Mouse (Mus musculus): ENCODE measurements around the gene Nuak1. TPM values are rescaled to one million over a fixed set of nuclear protein-coding genes. Genes with fewer than 3 reads are reported as not detected.

Gene Nuak1
- polyA plus RNA-seq, 1 experiment = 4.0 TPM

DNA sequence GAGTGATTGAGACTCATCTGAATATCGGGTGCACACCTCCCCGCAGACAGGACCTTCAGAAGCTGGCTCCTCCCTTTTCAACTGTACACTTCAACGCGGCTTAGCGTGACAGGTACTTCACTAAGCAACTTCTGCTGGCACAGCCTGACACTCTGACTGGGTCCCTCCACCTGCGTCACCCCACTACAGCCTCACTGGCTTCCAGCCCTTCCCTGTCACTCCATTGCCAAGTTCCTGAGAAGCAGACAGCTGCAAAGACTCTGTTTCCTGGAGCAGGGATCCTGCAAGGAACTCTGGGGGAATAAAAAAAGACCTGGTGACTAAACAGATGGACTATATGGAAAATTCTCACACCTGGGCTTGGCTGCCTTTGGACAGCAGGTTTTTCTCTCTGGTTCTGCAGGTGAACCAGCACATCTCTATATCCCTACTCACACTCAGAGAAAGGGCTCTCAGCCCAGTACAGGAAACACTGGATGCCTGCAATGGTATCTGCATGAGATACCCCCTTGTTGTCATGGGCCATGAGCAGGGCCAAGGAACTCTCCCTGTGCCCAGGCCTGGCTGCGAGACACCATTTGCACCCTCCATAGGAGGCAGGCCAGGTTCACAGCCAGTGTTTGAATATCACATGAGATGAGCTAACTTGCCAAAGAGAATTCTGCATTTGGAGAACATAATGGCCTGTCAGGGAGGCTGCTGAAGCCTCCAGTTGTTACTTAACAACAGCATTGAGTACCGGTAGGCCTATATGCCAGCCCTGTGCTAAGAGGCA is 44.3 kb downstream of the Nuak1 start:
- 67% methylated on average over 8 of the region's 8 CpGs for WGBS
- H3K4me3 ChIP-seq (replicated peaks; ENCODE audit: control insufficient read depth, low read depth, low read length) = no peak overlapping the region
- H3K4me1 ChIP-seq (ENCODE audit: control insufficient read depth, insufficient read depth, low read length) = peaks cover 3% of the 10 kb centered on the region
- TF ChIP-seq POLR2A (IDR thresholded peaks at IDR 0.05; ENCODE audit: borderline replicate concordance, control insufficient read depth, low read depth, low read length) = no peak
- TF ChIP-seq CTCF (IDR thresholded peaks at IDR 0.05; ENCODE audit: control insufficient read depth, insufficient read depth, low read length) = no peak
- no peak overlapping the region for H3K27ac ChIP-seq (ENCODE audit: control insufficient read depth, insufficient read depth, low read depth, low read length, poor library complexity)

DNA sequence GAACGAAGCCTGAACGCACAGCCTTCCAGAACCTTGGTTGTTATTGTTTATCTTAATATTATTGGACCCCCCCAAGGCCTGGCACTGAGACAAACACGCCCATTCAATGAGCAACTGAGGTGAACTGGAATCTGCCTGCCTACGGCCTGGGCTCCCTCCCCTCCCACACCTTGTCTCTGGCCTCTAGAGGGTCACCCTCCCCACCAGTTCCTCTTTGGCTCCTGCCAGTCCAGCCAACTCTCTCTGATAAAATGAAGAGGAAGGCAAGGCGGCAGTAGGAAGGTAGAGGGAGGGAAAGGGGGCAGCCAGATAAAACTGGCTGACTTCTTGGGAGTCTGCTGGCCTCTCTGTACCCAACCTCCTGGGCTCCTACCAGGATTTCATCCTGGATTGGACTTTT is 45.1 kb downstream of the Nuak1 start:
- no peak overlapping the region for H3K4me3 ChIP-seq (replicated peaks; ENCODE audit: control insufficient read depth, low read depth, low read length)
- H3K27ac ChIP-seq (ENCODE audit: control insufficient read depth, insufficient read depth, low read depth, low read length, poor library complexity) = no peak overlapping the region
- H3K4me1 ChIP-seq (ENCODE audit: control insufficient read depth, insufficient read depth, low read length) = peaks cover 3% of the 10 kb centered on the region
- 44% methylated on average over 5 of the region's 5 CpGs for WGBS
- TF ChIP-seq POLR2A (IDR thresholded peaks at IDR 0.05; ENCODE audit: borderline replicate concordance, control insufficient read depth, low read depth, low read length) (no peak), CTCF (IDR thresholded peaks at IDR 0.05; ENCODE audit: control insufficient read depth, insufficient read depth, low read length) (no peak)

DNA sequence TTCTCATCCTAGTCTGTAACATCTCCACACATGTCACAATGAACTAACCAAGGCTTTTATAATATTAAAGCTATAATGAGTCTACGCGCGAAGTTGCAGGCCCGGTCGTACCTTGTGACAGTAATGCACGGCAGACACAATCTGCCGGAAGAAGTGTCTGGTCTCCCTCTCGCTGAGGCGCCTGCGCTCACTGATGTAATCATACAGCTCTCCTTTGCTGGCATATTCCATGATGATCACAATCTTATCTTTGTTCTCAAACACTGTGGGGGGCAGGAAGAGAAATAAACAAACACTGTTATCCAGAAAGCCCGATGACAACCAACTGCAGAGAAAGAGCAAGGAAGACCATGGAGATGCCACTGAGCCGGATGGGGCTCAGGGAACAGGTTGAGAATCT is 46.5 kb downstream of the Nuak1 start:
- H3K4me1 ChIP-seq (ENCODE audit: control insufficient read depth, insufficient read depth, low read length) = peaks cover 3% of the 10 kb centered on the region
- 88% methylated on average over 12 of the region's 12 CpGs for WGBS
- H3K4me3 ChIP-seq (replicated peaks; ENCODE audit: control insufficient read depth, low read depth, low read length) = no peak overlapping the region
- no peak overlapping the region for H3K27ac ChIP-seq (ENCODE audit: control insufficient read depth, insufficient read depth, low read depth, low read length, poor library complexity)
- no peak for TF ChIP-seq POLR2A (IDR thresholded peaks at IDR 0.05; ENCODE audit: borderline replicate concordance, control insufficient read depth, low read depth, low read length)
- TF ChIP-seq CTCF (IDR thresholded peaks at IDR 0.05; ENCODE audit: control insufficient read depth, insufficient read depth, low read length) = no peak

DNA sequence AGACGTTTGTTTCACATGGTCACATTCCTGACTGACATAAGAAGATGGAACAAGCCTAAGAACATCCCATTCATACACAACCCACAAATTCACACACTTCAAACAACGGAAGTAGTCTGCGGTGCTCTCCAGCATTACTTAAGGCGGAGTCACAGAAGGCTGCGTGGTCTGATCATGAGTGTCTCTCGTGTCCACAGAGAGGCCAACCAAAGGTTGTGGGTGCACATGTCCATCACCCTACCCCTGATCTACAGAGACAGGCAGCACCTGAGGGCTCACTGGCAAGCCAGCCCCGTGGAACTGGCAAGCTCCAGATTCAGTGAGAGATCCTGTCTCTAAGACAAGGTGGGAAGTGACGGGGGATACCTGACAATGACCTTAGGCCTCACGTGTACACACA is 47.0 kb downstream of the Nuak1 start:
- TF ChIP-seq POLR2A (IDR thresholded peaks at IDR 0.05; ENCODE audit: borderline replicate concordance, control insufficient read depth, low read depth, low read length) (no peak), CTCF (IDR thresholded peaks at IDR 0.05; ENCODE audit: control insufficient read depth, insufficient read depth, low read length) (no peak)
- Histone ChIP-seq H3K4me3 (replicated peaks; ENCODE audit: control insufficient read depth, low read depth, low read length) (no peak overlapping the region), H3K27ac (ENCODE audit: control insufficient read depth, insufficient read depth, low read depth, low read length, poor library complexity) (no peak overlapping the region), H3K4me1 (ENCODE audit: control insufficient read depth, insufficient read depth, low read length) (peaks cover 3% of the 10 kb centered on the region)
- WGBS = 79% methylated on average over 9 of the region's 9 CpGs

DNA sequence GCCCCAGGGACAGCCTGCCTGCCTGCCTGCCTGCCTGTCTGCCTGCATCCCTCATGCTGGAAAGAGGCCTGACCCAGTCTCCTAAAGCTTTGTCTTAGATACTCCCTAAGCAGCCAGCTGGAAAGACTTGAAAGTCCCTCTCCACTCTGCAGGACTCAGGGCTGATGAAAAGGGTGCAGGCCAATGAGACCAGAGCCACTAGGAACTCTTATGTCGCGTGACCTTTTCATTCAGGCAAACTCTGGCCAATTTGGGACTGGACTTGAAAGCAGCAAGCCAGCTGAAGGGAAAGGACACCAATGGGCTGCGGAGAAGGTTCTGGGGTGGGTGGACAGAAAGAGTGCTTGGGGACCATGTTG is 47.7 kb downstream of the Nuak1 start:
- no peak overlapping the region for H3K4me3 ChIP-seq (replicated peaks; ENCODE audit: control insufficient read depth, low read depth, low read length)
- no peak for TF ChIP-seq CTCF (IDR thresholded peaks at IDR 0.05; ENCODE audit: control insufficient read depth, insufficient read depth, low read length)
- TF ChIP-seq POLR2A (IDR thresholded peaks at IDR 0.05; ENCODE audit: borderline replicate concordance, control insufficient read depth, low read depth, low read length) = no peak
- peaks cover 2% of the 10 kb centered on the region; the same call in 1 of the 2 replicates for H3K4me1 ChIP-seq (ENCODE audit: control insufficient read depth, insufficient read depth, low read length)
- WGBS = 91% methylated on average over 3 of the region's 3 CpGs
- no peak overlapping the region for H3K27ac ChIP-seq (ENCODE audit: control insufficient read depth, insufficient read depth, low read depth, low read length, poor library complexity)

DNA sequence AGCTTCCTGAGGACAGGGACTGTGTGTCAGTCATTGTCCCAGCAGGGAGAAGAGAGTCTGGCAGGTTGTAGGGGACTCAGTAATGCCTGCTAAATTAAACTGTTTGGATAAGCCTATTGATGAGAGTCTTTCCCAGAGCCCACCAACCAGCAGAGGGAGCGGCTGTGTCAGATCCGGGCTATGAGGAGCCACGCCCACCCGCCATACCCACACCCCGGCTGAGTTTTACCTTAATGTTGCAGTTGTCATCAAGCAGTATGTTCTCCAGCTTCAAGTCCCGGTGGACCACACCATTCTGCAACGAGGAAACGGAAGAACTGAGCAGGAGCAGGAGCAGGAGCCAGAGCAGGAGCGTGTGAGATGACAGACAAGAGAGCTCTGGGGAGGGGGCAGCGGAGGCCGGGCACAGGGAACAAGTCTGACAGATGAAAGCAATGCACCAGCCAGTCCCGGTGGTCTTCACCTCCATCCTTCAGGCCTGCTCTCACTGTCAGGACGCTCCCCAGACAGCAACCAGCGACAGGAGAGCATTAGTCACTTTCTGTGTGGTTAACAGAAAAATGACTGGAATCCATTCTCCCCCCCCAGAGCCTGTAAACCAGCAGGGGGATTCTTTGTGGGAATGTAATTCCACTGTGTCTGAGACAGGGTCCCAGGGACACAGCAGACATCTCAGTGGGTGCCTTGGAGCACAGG is 48.2 kb downstream of the Nuak1 start:
- Histone ChIP-seq H3K27ac (ENCODE audit: control insufficient read depth, insufficient read depth, low read depth, low read length, poor library complexity) (no peak overlapping the region), H3K4me3 (replicated peaks; ENCODE audit: control insufficient read depth, low read depth, low read length) (no peak overlapping the region), H3K4me1 (ENCODE audit: control insufficient read depth, insufficient read depth, low read length) (peaks cover 2% of the 10 kb centered on the region; the same call in 1 of the 2 replicates)
- 44% methylated on average over 14 of the region's 14 CpGs for WGBS
- TF ChIP-seq POLR2A (IDR thresholded peaks at IDR 0.05; ENCODE audit: borderline replicate concordance, control insufficient read depth, low read depth, low read length) (no peak), CTCF (IDR thresholded peaks at IDR 0.05; ENCODE audit: control insufficient read depth, insufficient read depth, low read length) (no peak)

DNA sequence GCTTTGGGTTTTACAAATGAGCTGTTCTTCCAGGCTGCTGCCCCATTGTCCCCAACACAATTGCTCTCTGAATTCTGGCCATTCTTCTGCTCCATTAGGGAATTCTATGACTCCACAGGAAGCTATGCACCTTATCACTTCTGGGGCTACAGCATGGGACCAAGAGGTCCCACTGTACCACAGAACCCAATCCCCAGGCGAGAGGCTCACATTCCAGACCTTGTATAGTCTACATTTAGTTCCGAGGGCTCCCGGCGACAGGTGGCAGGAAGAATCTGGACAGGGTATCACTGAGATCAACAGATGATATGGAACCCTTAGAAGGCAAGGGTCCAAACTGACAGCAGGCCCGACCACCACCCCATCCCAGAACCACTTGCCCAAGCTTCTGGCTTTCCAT is 50.7 kb downstream of the Nuak1 start:
- H3K4me3 ChIP-seq (replicated peaks; ENCODE audit: control insufficient read depth, low read depth, low read length) = no peak overlapping the region
- H3K4me1 ChIP-seq (ENCODE audit: control insufficient read depth, insufficient read depth, low read length) = peaks cover 2% of the 10 kb centered on the region; the same call in 1 of the 2 replicates
- 78% methylated on average over 5 of the region's 5 CpGs for WGBS
- no peak overlapping the region for H3K27ac ChIP-seq (ENCODE audit: control insufficient read depth, insufficient read depth, low read depth, low read length, poor library complexity)
- TF ChIP-seq CTCF (IDR thresholded peaks at IDR 0.05; ENCODE audit: control insufficient read depth, insufficient read depth, low read length) = no peak
- no peak for TF ChIP-seq POLR2A (IDR thresholded peaks at IDR 0.05; ENCODE audit: borderline replicate concordance, control insufficient read depth, low read depth, low read length)

DNA sequence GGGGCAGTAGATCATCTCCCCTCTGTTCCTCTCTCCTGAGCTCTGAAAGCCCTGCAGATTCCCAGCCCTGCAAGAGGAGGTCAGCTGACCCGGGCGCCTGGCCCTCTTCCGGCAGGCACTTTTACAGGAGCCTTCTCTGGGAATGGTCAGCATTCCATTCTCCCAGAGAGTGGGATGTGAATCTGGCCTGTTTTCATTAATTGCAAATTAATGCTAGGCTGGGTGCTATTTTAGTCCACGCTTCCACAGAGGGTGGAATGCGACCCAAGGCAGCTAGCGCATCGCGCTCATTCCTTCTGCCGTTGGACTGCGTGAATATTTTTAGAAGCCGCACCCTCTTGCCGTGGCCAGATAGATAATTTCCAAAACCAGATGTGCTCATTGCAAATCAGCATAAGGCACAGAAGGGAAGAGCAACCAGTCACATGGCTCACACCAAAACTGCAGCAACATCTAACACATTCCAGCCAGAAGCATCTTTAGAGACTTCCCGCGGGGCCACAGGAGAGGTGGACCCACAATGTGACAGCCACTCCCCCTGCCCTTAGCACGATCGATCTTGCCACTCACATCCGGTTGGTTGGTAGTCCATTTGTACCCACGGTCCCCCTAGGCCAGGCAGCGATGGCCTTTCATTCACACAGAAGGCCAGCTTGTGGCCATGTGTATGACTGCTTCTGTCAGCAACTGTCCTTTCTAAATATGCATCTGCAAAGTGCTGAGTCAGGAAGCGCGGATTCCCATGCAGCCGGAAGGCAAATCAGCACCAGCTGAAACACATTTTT is 51.8 kb downstream of the Nuak1 start:
- Histone ChIP-seq H3K4me3 (replicated peaks; ENCODE audit: control insufficient read depth, low read depth, low read length) (no peak overlapping the region), H3K27ac (ENCODE audit: control insufficient read depth, insufficient read depth, low read depth, low read length, poor library complexity) (no peak overlapping the region), H3K4me1 (ENCODE audit: control insufficient read depth, insufficient read depth, low read length) (peaks cover 2% of the 10 kb centered on the region; the same call in 1 of the 2 replicates)
- TF ChIP-seq POLR2A (IDR thresholded peaks at IDR 0.05; ENCODE audit: borderline replicate concordance, control insufficient read depth, low read depth, low read length) (no peak), CTCF (IDR thresholded peaks at IDR 0.05; ENCODE audit: control insufficient read depth, insufficient read depth, low read length) (no peak)
- WGBS = 49% methylated on average over 22 of the region's 22 CpGs
